Mouse (Mus musculus) stomach, postnatal 0 days (tissue): ENCODE data around the gene Hacl1. TPM values are rescaled to one million over a fixed set of nuclear protein-coding genes. Genes with fewer than 3 reads are reported as not detected.

Experiments
- ATAC-seq: fragments of 200-750 bp; cut with Nextera tagmentation; 2 replicates; pipeline ENCODE4 v1.8.0; 2017; ENCODE audit not compliant: low FRiP score, low TSS enrichment
- DNase-seq: peaks from one replicate; pipeline ENCODE4 v3.0.0-alpha.2; 2016; ENCODE audit warnings: low spot score
- H3K27ac ChIP-seq: fragments of 300-500 bp; sonication (generic); replicated peaks from 2 replicates; pipeline ENCODE4 v1.5.1; 2014; ENCODE audit warnings: mild to moderate bottlenecking, control low read depth
- H3K27me3 ChIP-seq: fragments of 300-500 bp; sonication (generic); 2 replicates; pipeline ENCODE4 v1.6.1; 2014; ENCODE audit warnings: low read length; ENCODE audit not compliant: control insufficient read depth, insufficient read depth
- H3K36me3 ChIP-seq: fragments of 300-500 bp; sonication (generic); 2 replicates; pipeline ENCODE4 v1.6.1; 2014; ENCODE audit warnings: low read length, mixed read lengths; ENCODE audit not compliant: control insufficient read depth, insufficient read depth
- H3K4me1 ChIP-seq: fragments of 300-500 bp; sonication (generic); replicated peaks from 2 replicates; pipeline ENCODE4 v1.6.1; 2014; ENCODE audit warnings: antibody characterized with exemption; ENCODE audit not compliant: control insufficient read depth, insufficient read depth
- H3K4me2 ChIP-seq: fragments of 300-500 bp; sonication (generic); replicated peaks from 2 replicates; pipeline ENCODE4 v1.6.1; 2014; ENCODE audit warnings: low read depth, mild to moderate bottlenecking, control low read depth, moderate library complexity
- H3K4me3 ChIP-seq: fragments of 300-500 bp; sonication (generic); 2 replicates; pipeline ENCODE4 v1.5.1; 2014; ENCODE audit warnings: low read depth, low read length, control low read depth
- H3K9ac ChIP-seq: fragments of 300-500 bp; sonication (generic); 2 replicates; pipeline ENCODE4 v1.6.1; 2014; ENCODE audit warnings: mild to moderate bottlenecking, low read length, control low read depth, mixed read lengths
- H3K9me3 ChIP-seq: fragments of 300-500 bp; sonication (generic); 2 replicates; pipeline ENCODE4 v1.6.1; 2016; ENCODE audit warnings: low read length; ENCODE audit not compliant: control insufficient read depth
- CTCF ChIP-seq: IDR thresholded peaks from 2 replicates; pipeline ENCODE4 v1.5.1; 2016; ENCODE audit warnings: antibody characterized with exemption, low read depth, mild to moderate bottlenecking, moderate library complexity
- EP300 ChIP-seq: optimal IDR thresholded peaks from 2 replicates; pipeline ENCODE3; 2016; ENCODE audit warnings: antibody characterized with exemption
- WGBS: fragments of 180-500 bp; shearing (Covaris S2); extraction: QIAGEN DNeasy Blood & Tissue Kit; methylation state at CpG from one replicate; pipeline ENCODE4 v1.1.7; 2014; 5-methylcytosine and 5-hydroxymethylcytosine counted together
- polyA plus RNA-seq: library from polyadenylated mRNA; unstranded; fragments of >200 nt; fragmentation: Nextera tagmentation; extraction: Ambion mirVana; gene quantifications from 2 replicates; pipeline ENCODE4 v1.2.1, GENCODE M21; 2015

The Hacl1 gene
- polyA plus RNA-seq, 1 experiment from 2014 or later = 10.9 TPM

DNA sequence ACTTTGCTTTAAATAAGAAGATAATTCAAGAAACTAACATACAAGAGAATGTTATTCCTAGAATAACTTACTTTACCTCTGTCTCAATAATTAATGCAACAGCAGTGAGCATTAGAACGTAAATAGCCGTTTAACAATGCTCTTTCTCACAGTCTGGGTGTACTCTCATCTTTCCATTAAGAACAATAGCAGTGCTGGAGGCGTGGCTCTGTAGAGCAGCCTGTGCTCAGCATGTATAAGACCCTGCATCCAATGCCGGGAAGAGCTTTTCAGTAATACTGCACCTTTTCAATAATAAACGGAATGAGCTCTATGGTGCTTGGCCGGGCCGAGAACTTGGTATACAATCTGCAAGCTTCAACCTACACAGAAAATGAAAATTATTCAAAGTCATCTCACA is 10.4 kb downstream of the Hacl1 start:
- H3K9ac ChIP-seq = no peak overlapping the region
- TF ChIP-seq EP300 (no peak), CTCF (no peak)
- WGBS = 72% methylated on average over 7 of the region's 7 CpGs
- DNase-seq = no peak
- H3K27ac ChIP-seq = no peak overlapping the region
- no peaks in the 10 kb centered on the region for H3K27me3 ChIP-seq
- no peak overlapping the region for H3K4me2 ChIP-seq
- H3K9me3 ChIP-seq = no peaks in the 10 kb centered on the region
- no peaks in the 10 kb centered on the region for H3K4me1 ChIP-seq
- H3K4me3 ChIP-seq = no peak overlapping the region
- no peak for ATAC-seq
- H3K36me3 ChIP-seq = no peaks in the 10 kb centered on the region

- TF ChIP-seq CTCF (no peak), EP300 (no peak)
- no peaks in the 10 kb centered on the region for H3K9me3 ChIP-seq
- ATAC-seq = no peak
- WGBS = 73% methylated on average over 12 of the region's 12 CpGs
- H3K9ac ChIP-seq = no peak overlapping the region
- H3K36me3 ChIP-seq = no peaks in the 10 kb centered on the region
- no peak overlapping the region for H3K4me2 ChIP-seq
- H3K4me3 ChIP-seq = no peak overlapping the region
- DNase-seq = no peak
- no peaks in the 10 kb centered on the region for H3K4me1 ChIP-seq
- H3K27ac ChIP-seq = no peak overlapping the region
- no peaks in the 10 kb centered on the region for H3K27me3 ChIP-seq
Measured at GRCm38 (mm10) chr14:31622748-31623147, 18.3 kb downstream of the Hacl1 start.

GRCm38 (mm10) chr14:31620591-31621223 is 20.4 kb downstream of the Hacl1 start:
- Histone ChIP-seq H3K27ac (no peak overlapping the region), H3K27me3 (no peaks in the 10 kb centered on the region), H3K4me1 (no peaks in the 10 kb centered on the region), H3K9ac (no peak overlapping the region), H3K36me3 (no peaks in the 10 kb centered on the region), H3K9me3 (no peaks in the 10 kb centered on the region), H3K4me3 (no peak overlapping the region), H3K4me2 (no peak overlapping the region)
- no peak for DNase-seq
- no peak for ATAC-seq
- 54% methylated on average over 9 of the region's 9 CpGs for WGBS
- TF ChIP-seq CTCF (no peak), EP300 (no peak)

- H3K9ac ChIP-seq = no peak overlapping the region
- TF ChIP-seq EP300 = no peak
- TF ChIP-seq CTCF = no peak
- H3K9me3 ChIP-seq = no peaks in the 10 kb centered on the region
- ATAC-seq (no peak), DNase-seq (no peak)
- no peaks in the 10 kb centered on the region for H3K36me3 ChIP-seq
- H3K4me1 ChIP-seq = no peaks in the 10 kb centered on the region
- 66% methylated on average over 3 of the region's 3 CpGs for WGBS
- no peak overlapping the region for H3K27ac ChIP-seq
- H3K4me3 ChIP-seq = no peak overlapping the region
- no peaks in the 10 kb centered on the region for H3K27me3 ChIP-seq
- H3K4me2 ChIP-seq = no peak overlapping the region
Measured at GRCm38 (mm10) chr14:31617997-31618396, 23.1 kb downstream of the Hacl1 start.

- ATAC-seq (no peak), DNase-seq (no peak)
- Histone ChIP-seq H3K36me3 (no peaks in the 10 kb centered on the region), H3K4me3 (no peak overlapping the region), H3K4me2 (no peak overlapping the region), H3K27me3 (no peaks in the 10 kb centered on the region), H3K9ac (no peak overlapping the region), H3K27ac (no peak overlapping the region), H3K4me1 (no peaks in the 10 kb centered on the region), H3K9me3 (no peaks in the 10 kb centered on the region)
- 81% methylated on average over 9 of the region's 9 CpGs for WGBS
- no peak for TF ChIP-seq EP300
Measured at GRCm38 (mm10) chr14:31617204-31617603, 23.9 kb downstream of the Hacl1 start.

DNA sequence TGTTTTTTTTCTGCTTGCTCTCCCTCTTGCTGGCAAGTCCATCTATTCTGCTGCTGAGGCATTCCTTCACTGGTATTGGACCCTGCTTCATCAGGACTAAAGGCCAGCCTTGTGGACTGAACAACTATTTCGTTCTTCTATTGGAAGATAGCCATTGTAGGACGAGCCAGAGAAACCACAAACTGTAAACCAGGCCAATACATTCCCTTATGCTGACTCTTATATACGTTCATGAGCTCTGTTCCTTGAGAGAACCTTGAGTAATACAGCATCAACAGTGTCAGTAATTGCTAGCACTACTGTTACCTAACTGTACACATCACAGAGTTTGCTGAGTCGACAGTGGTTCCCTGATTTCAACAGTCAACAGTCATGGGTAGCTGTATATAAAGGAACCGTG is 27.4 kb downstream of the Hacl1 start:
- TF ChIP-seq EP300 = no peak
- no peak for TF ChIP-seq CTCF

More for the DNA sequence above, 27.4 kb downstream of the Hacl1 start:
- Histone ChIP-seq H3K4me2 (no peak overlapping the region), H3K27me3 (no peaks in the 10 kb centered on the region), H3K27ac (no peak overlapping the region), H3K9me3 (no peaks in the 10 kb centered on the region), H3K4me3 (no peak overlapping the region), H3K36me3 (no peaks in the 10 kb centered on the region), H3K4me1 (no peaks in the 10 kb centered on the region), H3K9ac (no peak overlapping the region)
- ATAC-seq = no peak
- WGBS = 74% methylated on average over 5 of the region's 5 CpGs
- no peak for DNase-seq
